Mouse (Mus musculus) embryonic facial prominence, embryonic 14.5 days (tissue): Measurements from ENCODE around the gene Col9a1. TPM values are rescaled to one million over a fixed set of nuclear protein-coding genes. Genes with fewer than 3 reads are reported as not detected.

Experiments
- ATAC-seq: fragments of 200-750 bp; cut with Nextera tagmentation; 2 replicates; pipeline ENCODE4 v1.8.0; 2017; ENCODE audit warnings: low read depth, moderate number of reproducible peaks, moderate TSS enrichment
- DNase-seq: peaks from one replicate; pipeline ENCODE4 v3.0.0-alpha.2; 2015; ENCODE audit warnings: low spot score
- H3K27ac ChIP-seq: fragments of 300-500 bp; sonication (generic); replicated peaks from 2 replicates; pipeline ENCODE4 v1.5.1; 2014; ENCODE audit warnings: low read depth, mild to moderate bottlenecking, low read length, moderate library complexity
- H3K27me3 ChIP-seq: fragments of 300-500 bp; sonication (generic); replicated peaks from 2 replicates; pipeline ENCODE4 v1.6.1; 2014; ENCODE audit warnings: low read length; ENCODE audit not compliant: control insufficient read depth, insufficient read depth
- H3K36me3 ChIP-seq: fragments of 300-500 bp; sonication (generic); 2 replicates; pipeline ENCODE4 v1.6.1; 2014; ENCODE audit warnings: low read length, mixed read lengths; ENCODE audit not compliant: control insufficient read depth, insufficient read depth
- H3K4me1 ChIP-seq: fragments of 300-500 bp; sonication (generic); 2 replicates; pipeline ENCODE4 v1.6.1; 2014; ENCODE audit warnings: antibody characterized with exemption, low read length; ENCODE audit not compliant: control insufficient read depth, insufficient read depth
- H3K4me2 ChIP-seq: fragments of 300-500 bp; sonication (generic); 2 replicates; pipeline ENCODE4 v1.6.1; 2014; ENCODE audit warnings: low read depth, mild to moderate bottlenecking, low read length, moderate library complexity, mixed read lengths
- H3K4me3 ChIP-seq: fragments of 300-500 bp; sonication (generic); 2 replicates; pipeline ENCODE4 v1.5.1; 2014; ENCODE audit warnings: low read depth, mild to moderate bottlenecking, low read length
- H3K9ac ChIP-seq: fragments of 300-500 bp; sonication (generic); 2 replicates; pipeline ENCODE4 v1.6.1; 2014; ENCODE audit warnings: low read depth, mild to moderate bottlenecking, low read length, moderate library complexity, mixed read lengths
- H3K9me3 ChIP-seq: fragments of 300-500 bp; sonication (generic); 2 replicates; pipeline ENCODE4 v1.6.1; 2016; ENCODE audit warnings: low read length; ENCODE audit not compliant: control insufficient read depth
- WGBS: fragments of 180-500 bp; shearing (Covaris S2); extraction: QIAGEN DNeasy Blood & Tissue Kit; methylation state at CpG from one replicate; pipeline ENCODE4 v1.1.7; 2014; 5-methylcytosine and 5-hydroxymethylcytosine counted together
- polyA plus RNA-seq: library from polyadenylated mRNA; unstranded; fragments of >200 nt; fragmentation: Nextera tagmentation; extraction: Ambion mirVana; gene quantifications from 2 replicates; pipeline ENCODE4 v1.2.1, GENCODE M21; 2014

Col9a1 gene
- polyA plus RNA-seq, 1 experiment from 2014 or later = 81.9 TPM

DNA sequence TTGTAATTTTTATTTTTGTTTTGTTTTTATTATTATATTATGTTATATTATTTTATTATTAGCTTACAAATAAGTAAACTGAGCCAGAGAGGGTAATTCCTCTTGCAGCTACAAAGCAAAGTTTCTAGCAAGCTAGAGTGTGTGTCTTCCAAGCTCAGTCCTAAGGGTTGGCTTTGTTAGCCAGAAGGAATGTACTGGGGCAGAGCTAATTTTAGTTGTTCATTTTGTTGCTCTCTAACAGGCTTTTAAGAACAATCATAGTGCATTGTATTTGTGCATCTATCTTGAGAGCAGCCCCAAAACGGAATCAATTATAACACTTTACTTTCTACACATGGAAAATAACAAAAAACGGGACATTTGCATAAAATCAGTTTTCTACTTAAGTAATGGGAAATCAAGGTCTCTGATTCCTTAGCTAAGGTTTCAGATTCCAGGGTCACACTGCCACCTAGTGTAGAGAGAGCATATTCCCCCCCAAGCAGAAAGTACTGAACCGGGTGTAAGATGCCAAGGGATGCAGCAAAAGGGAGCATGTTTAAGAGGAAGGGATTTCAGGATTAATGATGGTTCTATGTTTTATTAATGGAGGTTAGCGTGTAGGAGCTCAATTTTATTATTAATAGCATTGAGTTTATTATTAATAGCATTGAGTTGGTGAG lies 6.1 kb upstream of the Col9a1 start:
- Histone ChIP-seq H3K36me3 (no peaks in the 10 kb centered on the region), H3K9ac (no peak overlapping the region), H3K9me3 (no peaks in the 10 kb centered on the region), H3K27ac (no peak overlapping the region), H3K4me3 (no peak overlapping the region), H3K4me2 (no peak overlapping the region), H3K4me1 (no peaks in the 10 kb centered on the region), H3K27me3 (no peaks in the 10 kb centered on the region)
- ATAC-seq (no peak), DNase-seq (peak; percentile 67)
- WGBS = 2% methylated on average over 4 of the region's 4 CpGs

GRCm38 (mm10) chr1:24171898-24172297 lies 5.5 kb upstream of the Col9a1 start:
- H3K4me1 ChIP-seq = no peaks in the 10 kb centered on the region
- DNase-seq = no peak
- no peaks in the 10 kb centered on the region for H3K36me3 ChIP-seq
- H3K27ac ChIP-seq = no peak overlapping the region
- WGBS = 50% methylated on average over 1 of the region's 1 CpGs
- no peak overlapping the region for H3K4me2 ChIP-seq
- no peaks in the 10 kb centered on the region for H3K27me3 ChIP-seq
- no peak overlapping the region for H3K9ac ChIP-seq
- no peak for ATAC-seq
- H3K9me3 ChIP-seq = no peaks in the 10 kb centered on the region
- no peak overlapping the region for H3K4me3 ChIP-seq

DNA sequence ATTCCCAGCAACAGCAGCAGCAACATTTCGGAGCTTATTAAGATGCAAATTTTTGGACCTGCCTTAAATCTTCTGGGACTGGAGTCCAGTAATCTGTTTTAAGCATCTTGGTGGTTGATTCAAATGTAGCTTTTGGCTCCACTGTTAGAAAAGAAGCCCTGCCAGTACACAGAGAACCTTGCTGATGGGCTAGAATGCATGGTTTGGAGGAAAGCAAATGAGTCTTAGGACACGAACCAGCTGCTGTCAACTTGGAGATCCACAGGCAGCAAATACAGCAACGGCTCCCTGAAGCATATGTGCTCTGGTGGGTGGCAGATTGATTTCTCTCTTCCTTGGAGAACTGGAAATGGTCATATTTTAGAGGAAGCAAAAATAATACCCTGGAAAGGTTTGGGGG lies 4.8 kb upstream of the Col9a1 start:
- no peaks in the 10 kb centered on the region for H3K27me3 ChIP-seq
- H3K4me2 ChIP-seq = no peak overlapping the region
- 52% methylated on average over 3 of the region's 3 CpGs for WGBS
- H3K4me3 ChIP-seq = no peak overlapping the region
- ATAC-seq (no peak), DNase-seq (no peak)
- no peaks in the 10 kb centered on the region for H3K36me3 ChIP-seq
- no peak overlapping the region for H3K27ac ChIP-seq
- H3K9ac ChIP-seq = no peak overlapping the region
- no peaks in the 10 kb centered on the region for H3K4me1 ChIP-seq
- H3K9me3 ChIP-seq = no peaks in the 10 kb centered on the region

GRCm38 (mm10) chr1:24175761-24176160 lies 1.6 kb upstream of the Col9a1 start:
- no peaks in the 10 kb centered on the region for H3K9me3 ChIP-seq
- no peaks in the 10 kb centered on the region for H3K36me3 ChIP-seq
- H3K4me2 ChIP-seq = no peak overlapping the region
- H3K27ac ChIP-seq = no peak overlapping the region
- H3K9ac ChIP-seq = no peak overlapping the region
- DNase-seq (no peak), ATAC-seq (no peak)
- 49% methylated on average over 3 of the region's 3 CpGs for WGBS
- no peaks in the 10 kb centered on the region for H3K4me1 ChIP-seq
- no peak overlapping the region for H3K4me3 ChIP-seq
- H3K27me3 ChIP-seq = no peaks in the 10 kb centered on the region

DNA sequence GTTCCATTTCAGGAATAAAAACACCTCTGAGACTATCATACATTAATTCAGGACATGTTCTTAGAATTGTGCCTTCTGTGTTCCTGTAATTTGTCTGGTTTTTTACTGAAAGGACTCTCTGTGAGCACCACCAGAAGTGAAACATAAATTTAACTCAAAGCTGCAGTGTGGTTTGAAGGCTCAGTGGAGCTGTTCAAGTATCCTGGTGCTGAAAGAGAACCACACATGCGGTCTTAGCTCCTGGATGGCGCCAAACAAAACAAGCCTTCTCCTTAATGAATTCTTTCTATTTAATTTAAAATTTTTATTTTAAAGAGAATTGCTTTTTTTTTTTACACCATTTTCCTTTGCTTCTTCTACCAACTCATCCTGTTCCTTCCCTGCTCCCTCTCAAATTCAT lies 2.4 kb downstream of the Col9a1 start:
- DNase-seq = peak; percentile 51

DNA sequence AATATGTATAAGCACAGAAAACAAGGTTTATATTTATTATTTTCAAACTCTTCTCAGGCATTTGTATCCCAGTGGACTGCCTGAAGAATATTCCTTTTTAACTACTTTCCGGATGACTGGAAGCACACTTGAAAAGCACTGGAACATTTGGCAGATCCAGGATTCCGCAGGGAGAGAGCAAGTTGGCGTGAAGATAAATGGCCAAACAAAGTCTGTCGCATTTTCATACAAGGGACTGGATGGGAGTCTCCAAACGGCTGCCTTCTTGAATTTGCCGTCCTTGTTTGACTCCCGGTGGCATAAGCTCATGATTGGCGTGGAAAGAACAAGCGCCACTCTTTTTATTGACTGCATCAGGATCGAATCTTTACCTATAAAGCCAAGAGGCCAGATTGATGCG lies 7.6 kb downstream of the Col9a1 start:
- WGBS = 84% methylated on average over 11 of the region's 11 CpGs
- Histone ChIP-seq H3K9ac (no peak overlapping the region), H3K27me3 (no peaks in the 10 kb centered on the region), H3K36me3 (no peaks in the 10 kb centered on the region), H3K4me2 (no peak overlapping the region), H3K4me1 (no peaks in the 10 kb centered on the region), H3K4me3 (no peak overlapping the region), H3K9me3 (no peaks in the 10 kb centered on the region), H3K27ac (no peak overlapping the region)
- ATAC-seq (no peak), DNase-seq (no peak)

More for the DNA sequence above, 2.4 kb downstream of the Col9a1 start:
- ATAC-seq = no peak
- no peak overlapping the region for H3K4me3 ChIP-seq
- no peaks in the 10 kb centered on the region for H3K4me1 ChIP-seq
- no peak overlapping the region for H3K9ac ChIP-seq
- H3K27ac ChIP-seq = no peak overlapping the region
- WGBS = 61% methylated on average over 2 of the region's 2 CpGs
- H3K36me3 ChIP-seq = no peaks in the 10 kb centered on the region
- H3K9me3 ChIP-seq = no peaks in the 10 kb centered on the region
- no peak overlapping the region for H3K4me2 ChIP-seq
- no peaks in the 10 kb centered on the region for H3K27me3 ChIP-seq

DNA sequence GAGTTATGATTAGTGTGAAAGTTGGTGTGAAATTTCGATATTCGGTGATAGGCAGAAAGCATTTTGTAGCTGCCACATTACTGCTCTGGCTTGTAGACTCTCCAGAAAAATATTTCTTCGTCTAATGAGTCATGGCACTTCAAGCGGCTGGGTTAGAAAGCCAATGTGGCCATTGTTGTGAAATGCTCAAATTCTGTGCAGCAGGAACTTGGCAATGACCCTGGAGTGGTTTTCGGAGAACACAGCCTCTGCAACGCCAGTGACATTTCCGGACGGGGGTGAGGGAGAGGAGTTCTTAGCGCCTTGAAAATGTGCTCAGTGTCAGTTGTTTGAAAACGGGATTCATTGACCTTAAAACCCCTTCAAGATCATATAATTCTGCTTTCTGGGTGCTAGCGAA lies 9.6 kb downstream of the Col9a1 start:
- Histone ChIP-seq H3K4me3 (no peak overlapping the region), H3K9me3 (no peaks in the 10 kb centered on the region), H3K36me3 (no peaks in the 10 kb centered on the region), H3K4me1 (no peaks in the 10 kb centered on the region), H3K4me2 (no peak overlapping the region), H3K9ac (no peak overlapping the region), H3K27me3 (no peaks in the 10 kb centered on the region), H3K27ac (no peak overlapping the region)
- DNase-seq = no peak
- no peak for ATAC-seq
- WGBS = 64% methylated on average over 11 of the region's 11 CpGs

DNA sequence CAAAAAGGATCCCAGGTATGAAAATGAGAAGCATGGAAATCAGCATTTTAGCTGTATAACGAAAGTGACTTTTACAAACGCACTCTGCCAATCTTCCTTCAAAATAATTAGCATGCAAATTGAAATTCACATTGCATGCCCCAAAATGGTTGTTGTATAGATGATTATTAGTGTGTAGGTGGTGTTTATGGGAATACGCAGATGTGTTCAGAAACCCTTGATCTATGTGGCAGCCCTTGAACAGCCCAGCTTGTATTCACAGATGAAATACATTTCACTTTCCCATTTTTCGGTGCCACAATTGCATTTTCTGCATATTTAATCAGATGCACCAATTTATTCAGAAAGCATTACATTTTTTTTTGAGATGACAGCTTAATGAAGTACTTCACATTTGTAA lies 14.3 kb downstream of the Col9a1 start:
- H3K4me3 ChIP-seq = no peak overlapping the region
- WGBS = 84% methylated on average over 4 of the region's 4 CpGs
- H3K4me2 ChIP-seq = no peak overlapping the region
- H3K9me3 ChIP-seq = no peaks in the 10 kb centered on the region
- H3K27me3 ChIP-seq = no peaks in the 10 kb centered on the region
- H3K27ac ChIP-seq = no peak overlapping the region
- H3K36me3 ChIP-seq = no peaks in the 10 kb centered on the region
- DNase-seq = no peak
- no peak for ATAC-seq
- no peak overlapping the region for H3K9ac ChIP-seq
- peaks cover 13% of the 10 kb centered on the region; the same call in 1 of the 2 replicates for H3K4me1 ChIP-seq

DNA sequence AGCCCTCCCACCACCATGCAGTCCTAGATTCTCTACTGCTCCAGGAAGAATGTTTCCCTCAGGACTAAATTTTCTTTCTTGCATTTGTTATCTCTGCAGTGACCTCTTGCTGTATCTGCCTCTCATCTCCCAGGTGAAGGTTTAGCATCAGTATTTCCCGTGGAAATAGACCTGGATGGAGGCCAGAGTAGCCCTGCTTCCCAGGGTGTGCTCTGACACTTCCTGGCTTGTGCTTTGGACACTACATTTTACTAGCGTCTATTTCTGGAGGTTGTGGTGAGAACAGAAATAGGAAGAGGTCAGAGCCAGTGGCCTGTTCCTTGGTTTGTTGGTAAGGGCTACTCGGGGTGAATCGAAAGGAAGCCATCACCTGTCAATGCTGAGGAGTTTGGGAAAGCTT lies 16.7 kb downstream of the Col9a1 start:
- 36% methylated on average over 4 of the region's 4 CpGs for WGBS
- Histone ChIP-seq H3K27ac (0 out of 2 replicates have a peak overlapping the region, but pooled peaks have one; percentile 75), H3K4me3 (no peak overlapping the region), H3K36me3 (no peaks in the 10 kb centered on the region), H3K27me3 (no peaks in the 10 kb centered on the region), H3K4me2 (no peak overlapping the region), H3K4me1 (peaks cover 22% of the 10 kb centered on the region; the same call in 1 of the 2 replicates), H3K9me3 (no peaks in the 10 kb centered on the region), H3K9ac (no peak overlapping the region)
- DNase-seq (no peak), ATAC-seq (no peak)
